Mouse (Mus musculus) forebrain, embryonic 13.5 days (tissue): Measurements from ENCODE around the gene Six2. TPM values are rescaled to one million over a fixed set of nuclear protein-coding genes. Genes with fewer than 3 reads are reported as not detected.

Experiments
- ATAC-seq: fragments of 200-750 bp; cut with Nextera tagmentation; 2 replicates; pipeline ENCODE4 v1.8.0; 2017
- H3K27ac ChIP-seq: fragments of 300-500 bp; sonication (generic); 2 replicates; pipeline ENCODE4 v1.5.1; 2015; ENCODE audit warnings: inconsistent platforms, mild to moderate bottlenecking, moderate library complexity
- H3K27me3 ChIP-seq: fragments of 300-500 bp; sonication (generic); 2 replicates; pipeline ENCODE4 v1.6.1; 2015; ENCODE audit warnings: mild to moderate bottlenecking, inconsistent platforms
- H3K36me3 ChIP-seq: fragments of 300-500 bp; sonication (generic); 2 replicates; pipeline ENCODE4 v1.6.1; 2015; ENCODE audit warnings: mild to moderate bottlenecking, inconsistent platforms; ENCODE audit not compliant: poor library complexity, severe bottlenecking
- H3K4me1 ChIP-seq: fragments of 300-500 bp; sonication (generic); 2 replicates; pipeline ENCODE4 v1.6.1; 2015; ENCODE audit warnings: inconsistent platforms
- H3K4me2 ChIP-seq: fragments of 300-500 bp; sonication (generic); 2 replicates; pipeline ENCODE4 v1.6.1; 2015; ENCODE audit warnings: inconsistent platforms, mild to moderate bottlenecking, moderate library complexity
- H3K4me3 ChIP-seq: fragments of 300-500 bp; sonication (generic); 2 replicates; pipeline ENCODE4 v1.5.1; 2015; ENCODE audit warnings: mild to moderate bottlenecking, inconsistent platforms
- H3K9ac ChIP-seq: fragments of 300-500 bp; sonication (generic); 2 replicates; pipeline ENCODE4 v1.6.1; 2015; ENCODE audit warnings: mild to moderate bottlenecking, inconsistent platforms
- H3K9me3 ChIP-seq: fragments of 300-500 bp; sonication (generic); replicated peaks from 2 replicates; pipeline ENCODE4 v1.6.1; 2016; ENCODE audit warnings: inconsistent platforms
- WGBS: fragments of 180-500 bp; shearing (Covaris S2); methylation state at CpG from one replicate; pipeline ENCODE4 v1.1.7; 2015; 5-methylcytosine and 5-hydroxymethylcytosine counted together
- polyA plus RNA-seq: library from polyadenylated mRNA; unstranded; fragments of >200 nt; fragmentation: Nextera tagmentation; extraction: Ambion mirVana; gene quantifications from 2 replicates; pipeline ENCODE4 v1.2.1, GENCODE M21; 2015

The Six2 gene
- polyA plus RNA-seq, 1 experiment from 2014 or later: 0.37 TPM

- H3K36me3 ChIP-seq: no peaks in the 10 kb centered on the region
- no peak overlapping the region for H3K4me2 ChIP-seq
- H3K27me3 ChIP-seq: peaks cover 98% of the 10 kb centered on the region
- ATAC-seq: no peak
- H3K4me1 ChIP-seq: peaks cover 9% of the 10 kb centered on the region
- no peak overlapping the region for H3K4me3 ChIP-seq
- H3K27ac ChIP-seq: no peak overlapping the region
- no peak overlapping the region for H3K9ac ChIP-seq
- WGBS: 1% methylated on average over 19 of the region's 19 CpGs
- no peaks in the 10 kb centered on the region for H3K9me3 ChIP-seq
These were observed 7.1 kb downstream of the Six2 start for GRCm38 (mm10) chr17:85680851-85681550.

DNA sequence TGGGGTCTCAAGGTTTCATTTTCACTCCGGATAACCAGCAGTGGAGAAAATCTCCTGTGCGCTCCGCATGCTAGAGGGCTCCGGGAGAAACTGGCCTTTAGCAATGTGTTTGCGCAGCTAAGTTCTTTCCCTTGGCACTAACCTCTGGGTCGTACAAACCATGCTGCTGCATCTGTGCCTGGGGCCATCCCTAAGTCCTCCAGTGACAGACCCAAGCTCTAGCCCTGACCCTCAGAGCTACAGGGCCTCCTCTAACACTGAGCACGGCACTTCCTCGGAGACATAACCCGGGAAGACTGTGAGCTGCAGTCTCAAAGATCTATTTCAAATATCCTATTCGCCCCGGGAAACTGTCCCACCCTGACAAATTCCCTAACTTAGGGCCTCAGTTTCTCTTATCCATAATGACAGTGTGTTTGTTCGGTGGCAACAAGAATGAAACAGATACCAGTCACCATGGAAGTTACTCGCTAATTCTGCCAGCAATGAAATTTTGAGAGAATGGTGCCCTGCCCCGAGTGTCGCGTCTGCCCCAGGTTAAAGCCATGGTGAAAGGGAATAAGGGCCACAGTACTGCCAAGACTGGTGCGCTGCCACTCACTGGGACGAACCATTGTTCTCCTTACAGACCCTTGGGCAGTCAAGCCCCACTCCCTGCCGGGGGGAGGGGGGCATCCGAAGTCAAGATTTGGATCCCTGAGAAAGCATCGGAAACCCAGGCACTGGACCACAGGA lies 7.8 kb downstream of the Six2 start:
- peak overlapping the region; percentile 35 for H3K4me2 ChIP-seq
- H3K4me3 ChIP-seq: 0 out of 2 replicates have a peak overlapping the region, but pooled peaks have one; percentile 9
- H3K36me3 ChIP-seq: no peaks in the 10 kb centered on the region
- no peaks in the 10 kb centered on the region for H3K9me3 ChIP-seq
- no peak for ATAC-seq
- H3K4me1 ChIP-seq: peaks cover 9% of the 10 kb centered on the region
- peaks cover 96% of the 10 kb centered on the region for H3K27me3 ChIP-seq
- H3K27ac ChIP-seq: no peak overlapping the region
- H3K9ac ChIP-seq: no peak overlapping the region
- WGBS: 2% methylated on average over 21 of the region's 21 CpGs

GRCm38 (mm10) chr17:85679651-85680050 lies 8.4 kb downstream of the Six2 start:
- Histone ChIP-seq H3K4me1 (peaks cover 9% of the 10 kb centered on the region), H3K4me2 (peak overlapping the region; percentile 35), H3K4me3 (peak overlapping the region; percentile 9; the same call in 1 of the 2 replicates), H3K36me3 (no peaks in the 10 kb centered on the region), H3K9me3 (no peaks in the 10 kb centered on the region), H3K27ac (no peak overlapping the region), H3K9ac (no peak overlapping the region), H3K27me3 (peaks cover 94% of the 10 kb centered on the region)
- peak; percentile 30; the same call in 1 of the 2 replicates for ATAC-seq
- WGBS: 1% methylated on average over 15 of the region's 15 CpGs

- peak overlapping the region; percentile 54 for H3K4me2 ChIP-seq
- no peaks in the 10 kb centered on the region for H3K9me3 ChIP-seq
- H3K27ac ChIP-seq: no peak overlapping the region
- peaks cover 63% of the 10 kb centered on the region for H3K27me3 ChIP-seq
- H3K9ac ChIP-seq: no peak overlapping the region
- H3K4me3 ChIP-seq: peak overlapping the region; percentile 10; the same call in 1 of the 2 replicates
- peak; percentile 89 for ATAC-seq
- H3K36me3 ChIP-seq: no peaks in the 10 kb centered on the region
- under 1% methylated on average over 20 of the region's 20 CpGs for WGBS
- peaks cover 13% of the 10 kb centered on the region; the same call in 1 of the 2 replicates for H3K4me1 ChIP-seq
These were observed 23.3 kb downstream of the Six2 start for GRCm38 (mm10) chr17:85664618-85665320.

GRCm38 (mm10) chr17:85664202-85664601 lies 23.9 kb downstream of the Six2 start:
- H3K4me2 ChIP-seq: peak overlapping the region; percentile 54
- peaks cover 66% of the 10 kb centered on the region for H3K27me3 ChIP-seq
- ATAC-seq: peak; percentile 57
- H3K4me1 ChIP-seq: peaks cover 13% of the 10 kb centered on the region; the same call in 1 of the 2 replicates
- H3K27ac ChIP-seq: no peak overlapping the region
- whole genome bisulfite sequencing: 23% methylated on average over 2 of the region's 2 CpGs
- H3K36me3 ChIP-seq: no peaks in the 10 kb centered on the region
- peak overlapping the region; percentile 10; the same call in 1 of the 2 replicates for H3K4me3 ChIP-seq
- no peaks in the 10 kb centered on the region for H3K9me3 ChIP-seq
- no peak overlapping the region for H3K9ac ChIP-seq

GRCm38 (mm10) chr17:85661521-85661920 lies 26.6 kb downstream of the Six2 start:
- Histone ChIP-seq H3K27me3 (peaks cover 59% of the 10 kb centered on the region), H3K9ac (no peak overlapping the region), H3K4me2 (no peak overlapping the region), H3K9me3 (no peaks in the 10 kb centered on the region), H3K27ac (no peak overlapping the region), H3K4me3 (no peak overlapping the region), H3K4me1 (peaks cover 13% of the 10 kb centered on the region; the same call in 1 of the 2 replicates), H3K36me3 (no peaks in the 10 kb centered on the region)
- no peak for ATAC-seq
- 76% methylated on average over 5 of the region's 5 CpGs for WGBS

GRCm38 (mm10) chr17:85660016-85660415 lies 28.1 kb downstream of the Six2 start:
- no peak overlapping the region for H3K4me3 ChIP-seq
- H3K4me1 ChIP-seq: peaks cover 7% of the 10 kb centered on the region; the same call in 1 of the 2 replicates
- ATAC-seq: no peak
- WGBS: 90% methylated on average over 1 of the region's 1 CpGs
- no peak overlapping the region for H3K9ac ChIP-seq
- H3K4me2 ChIP-seq: no peak overlapping the region
- no peaks in the 10 kb centered on the region for H3K36me3 ChIP-seq
- H3K27me3 ChIP-seq: peaks cover 48% of the 10 kb centered on the region
- H3K27ac ChIP-seq: no peak overlapping the region
- H3K9me3 ChIP-seq: no peaks in the 10 kb centered on the region

DNA sequence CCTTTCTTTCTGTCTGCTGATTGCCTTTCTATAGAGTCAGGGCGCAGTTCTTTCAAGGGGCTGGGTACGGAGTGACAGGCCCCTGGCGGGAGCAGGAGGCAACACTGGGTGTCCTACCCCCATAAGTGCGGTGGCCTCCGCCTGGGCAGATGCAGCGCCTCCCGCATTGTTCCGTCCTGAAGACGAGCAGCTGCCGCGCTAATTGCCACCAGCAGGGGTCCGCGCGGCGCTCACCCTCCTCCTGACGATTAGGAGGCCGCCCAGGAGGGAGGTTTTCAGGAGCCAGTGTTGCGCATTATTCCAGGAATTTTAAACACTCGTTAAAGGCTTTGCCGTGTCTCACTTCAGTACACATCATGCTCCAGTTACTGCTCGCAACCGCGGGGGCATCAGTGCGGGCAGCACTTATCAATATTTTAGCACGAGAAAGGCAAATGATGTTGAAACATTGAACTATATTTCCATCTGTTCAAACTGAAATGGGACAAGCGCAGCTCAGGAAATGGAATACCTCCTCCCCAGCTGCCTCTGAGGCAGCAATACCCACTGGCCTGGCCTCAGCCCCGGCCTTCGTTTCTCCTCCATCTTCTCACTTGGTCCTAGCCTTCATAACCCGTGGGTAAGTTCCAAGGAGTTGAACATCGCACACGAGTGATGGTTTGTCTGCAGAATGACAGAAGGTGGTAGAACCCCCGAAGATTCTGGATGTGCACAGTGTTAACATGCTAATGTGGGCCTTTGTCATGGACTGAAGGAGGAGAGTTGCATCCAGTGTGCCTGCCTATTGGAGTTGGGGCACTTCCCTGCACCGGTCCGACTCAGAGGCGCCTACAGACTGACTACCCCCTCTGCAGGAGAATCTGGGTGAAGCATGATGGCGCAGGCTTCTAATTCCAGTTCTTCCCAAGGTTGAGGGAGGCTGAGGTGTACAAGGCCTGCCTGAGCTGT lies 42.1 kb downstream of the Six2 start:
- H3K27me3 ChIP-seq: peaks cover 62% of the 10 kb centered on the region
- peak overlapping the region; percentile 39 for H3K4me3 ChIP-seq
- WGBS: 1% methylated on average over 36 of the region's 36 CpGs
- H3K36me3 ChIP-seq: no peaks in the 10 kb centered on the region
- peak; percentile 87 for ATAC-seq
- H3K9ac ChIP-seq: peak overlapping the region; percentile 53
- H3K27ac ChIP-seq: peak overlapping the region; percentile 57
- peaks cover 17% of the 10 kb centered on the region for H3K4me1 ChIP-seq
- H3K4me2 ChIP-seq: peak overlapping the region; percentile 66
- H3K9me3 ChIP-seq: no peaks in the 10 kb centered on the region

- peaks cover 17% of the 10 kb centered on the region for H3K4me1 ChIP-seq
- no peaks in the 10 kb centered on the region for H3K9me3 ChIP-seq
- H3K4me2 ChIP-seq: peak overlapping the region; percentile 66
- ATAC-seq: peak; percentile 64
- peak overlapping the region; percentile 57; the same call in 1 of the 2 replicates for H3K27ac ChIP-seq
- H3K9ac ChIP-seq: peak overlapping the region; percentile 53
- H3K4me3 ChIP-seq: peak overlapping the region; percentile 39
- peaks cover 63% of the 10 kb centered on the region for H3K27me3 ChIP-seq
- 5% methylated on average over 9 of the region's 12 CpGs for WGBS
- no peaks in the 10 kb centered on the region for H3K36me3 ChIP-seq
These were observed 42.8 kb downstream of the Six2 start for GRCm38 (mm10) chr17:85645312-85645711.

- WGBS: 77% methylated on average over 5 of the region's 6 CpGs
- no peak overlapping the region for H3K4me2 ChIP-seq
- no peak overlapping the region for H3K4me3 ChIP-seq
- H3K9ac ChIP-seq: no peak overlapping the region
- H3K36me3 ChIP-seq: no peaks in the 10 kb centered on the region
- H3K4me1 ChIP-seq: no peaks in the 10 kb centered on the region
- no peaks in the 10 kb centered on the region for H3K9me3 ChIP-seq
- H3K27me3 ChIP-seq: peaks cover 54% of the 10 kb centered on the region
- H3K27ac ChIP-seq: no peak overlapping the region
- ATAC-seq: no peak
These were observed 50.2 kb downstream of the Six2 start for GRCm38 (mm10) chr17:85637876-85638275.
